Comparison of ENCODE assay signal across 8 mouse cellular contexts in genomic region chr14:41263296-41263695, GRCm38 (mm10). TPM values are rescaled to one million over a fixed set of nuclear protein-coding genes. Genes with fewer than 3 reads are reported as not detected.
A peak's percentile ranks its signal among the peaks of the same experiment; 100 is the strongest.
DNase-seq lines count a peak whose midpoint lies in the region; TF ChIP-seq lines count a peak whose summit lies in the region.
"Not testable (repeated sequence)": the region's sequence is repeated elsewhere in the genome, so short reads cannot be mapped to it uniquely, and the experiment has no call there.

No protein-coding gene starts in this region.

- intact Hi-C loops in gastrocnemius, adult 2 months (cut with DNase I); left cerebral cortex, adult 2 months (cut with DNase I): not testable (repeated sequence)

- not testable (repeated sequence) for H3K4me3 ChIP-seq in gastrocnemius, adult 2 months; left cerebral cortex, adult 2 months

- H3K27ac ChIP-seq in gastrocnemius, adult 2 months; left cerebral cortex, adult 2 months: not testable (repeated sequence)

- DNase-seq in cerebellum, adult 18-20 months, result peak; percentile 26 to 52
- not testable (repeated sequence) for DNase-seq in gastrocnemius, adult 2 months
- peak; percentile 15 for DNase-seq in kidney, adult 11 months
- peak; percentile 52 to 87 for DNase-seq in layer of hippocampus, adult 18-20 months (ENCODE audit: low spot score in 2 of 2)
- DNase-seq in left cerebral cortex, adult 2 months (ENCODE audit: extremely low spot score in 1 of 2, low spot score in 2 of 2), result peak; percentile 64 to 83
- peak; percentile 44 for DNase-seq in lung, postnatal 10 days
- DNase-seq in right cerebral cortex, postnatal 25 days, result peak; percentile 47
- DNase-seq in urinary bladder, postnatal 14 days (ENCODE audit: low spot score), result peak; percentile 43

- TF ChIP-seq CTCF in gastrocnemius, adult 2 months (IDR thresholded peaks at IDR 0.05), result peak; percentile 3; the same call in 1 of the 2 replicates
- not testable (repeated sequence) for TF ChIP-seq CTCF in left cerebral cortex, adult 2 months (IDR thresholded peaks at IDR 0.05)

RNA-seq across cellular contexts. Expression of gene Gm2832, which starts 15.3 kb away (rescaled TPM):
- not detected for total RNA-seq in gastrocnemius, adult 2 months (2021)
- not detected for total RNA-seq in layer of hippocampus, adult 18-20 months (2021)
- total RNA-seq in left cerebral cortex, adult 2 months (2021), result under 1 TPM; 0.49 to 0.72 TPM
